Mouse (Mus musculus) megakaryocyte progenitor cell, adult 5-6 weeks (primary cell): Measurements from ENCODE around the gene Gm43302. TPM values are rescaled to one million over a fixed set of nuclear protein-coding genes. Genes with fewer than 3 reads are reported as not detected.
"Not testable (repeated sequence)": the region's sequence is repeated elsewhere in the genome, so short reads cannot be mapped to it uniquely, and the experiment has no call there.

Experiments
- ATAC-seq: replicated peaks from 2 replicates; pipeline ENCODE4 v1.8.0; 2016; ENCODE audit warnings: mild to moderate bottlenecking, moderate TSS enrichment, inconsistent platforms; ENCODE audit not compliant: poor library complexity
- total RNA-seq, 2 experiments: library from RNA; stranded (forward) in 1 of 2; stranded (reverse) in 1 of 2; fragments of 157-497, 149-512 nt in 1 of 2; fragments of 200-1000 nt in 1 of 2; gene quantifications; 2 replicates each; pipeline versions ENCODE4 v1.2.3 to v1.2.4; 2015 to 2017

Gene Gm43302
- 0.32 TPM in 1 of 2 replicates, not detected in the other for total RNA-seq (2015)
- 0.20 TPM in 1 of 2 replicates, not detected in the other for total RNA-seq (2017)

DNA sequence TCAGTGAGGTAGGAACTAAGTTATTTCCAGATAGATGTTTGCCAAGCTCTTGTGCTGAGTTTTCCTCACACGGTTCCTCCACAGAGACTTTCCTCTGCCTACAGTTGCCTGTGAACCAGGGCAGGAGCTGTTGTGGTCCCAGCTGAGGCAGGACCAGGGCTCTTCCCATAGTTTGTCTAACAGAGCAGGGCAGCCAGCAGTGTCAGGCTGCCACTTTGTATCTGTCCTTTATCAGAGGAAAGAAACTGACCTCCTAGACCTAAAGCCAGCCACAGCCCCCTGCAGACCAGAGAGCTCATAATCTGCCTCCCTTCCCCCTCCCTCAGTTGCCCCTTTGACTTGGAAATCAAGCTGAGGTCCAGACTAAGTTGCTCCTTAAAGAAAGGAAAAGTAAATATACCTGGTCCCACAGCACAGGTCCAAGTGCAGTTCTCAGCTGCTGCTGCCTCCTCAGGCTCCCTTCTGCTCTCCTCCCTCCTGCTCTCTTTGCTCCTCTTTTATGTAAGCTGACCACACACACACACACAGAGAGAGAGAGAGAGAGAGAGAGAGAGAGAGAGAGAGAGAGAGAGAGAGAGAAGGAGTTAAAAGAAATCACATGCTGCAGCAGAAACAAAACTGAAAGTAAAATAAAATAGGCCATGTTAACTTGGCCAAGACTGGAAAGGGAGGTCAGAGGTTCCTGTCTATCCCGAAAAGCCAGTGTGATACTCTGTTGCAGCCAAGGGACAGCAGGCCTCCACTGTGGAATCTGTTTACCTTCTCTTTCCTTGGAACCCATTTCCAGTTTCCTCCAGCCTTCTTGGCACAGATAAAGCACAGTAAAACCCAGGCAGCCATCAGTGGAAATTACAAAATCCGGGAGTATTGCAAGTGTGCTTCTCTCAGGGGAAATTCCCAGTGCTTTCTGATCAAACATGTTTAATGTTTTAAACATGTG lies at the start of gene Gm43302, which contains the start of gene Gbp6:
Gene Gm43302, minus strand, starts transcription at position 470 of the 940 bp plus-strand sequence.
Gene Gbp6, minus strand, starts transcription at position 473 of the 940 bp plus-strand sequence.
- peak; percentile 37; the same call in 1 of the 2 replicates for ATAC-seq

DNA sequence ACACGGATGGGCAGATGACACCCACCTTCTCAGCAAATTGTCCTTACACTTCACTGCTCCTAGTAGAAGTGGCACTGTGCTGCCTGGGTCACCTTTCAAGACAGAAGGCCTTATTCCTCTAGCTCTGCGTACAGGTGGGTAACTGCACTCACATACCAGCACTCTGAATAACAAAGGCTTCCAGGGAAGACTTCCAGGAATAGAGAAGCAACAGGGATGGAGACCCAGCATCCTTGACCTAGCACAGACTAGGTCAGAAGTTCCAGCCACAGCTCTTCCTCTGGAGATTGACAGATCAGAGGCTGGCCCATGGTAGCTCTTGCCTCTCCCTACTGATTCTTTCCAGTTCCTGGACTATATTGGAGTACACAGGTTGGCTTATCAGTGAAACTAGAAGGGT lies 47.8 kb upstream of the Gm43302 start:
- no peak for ATAC-seq

- 0 out of 2 replicates have a peak, but pooled peaks have one; percentile 39 for ATAC-seq
Measured at GRCm38 (mm10) chr5:105322543-105322942, 29.0 kb upstream of the Gm43302 start.

DNA sequence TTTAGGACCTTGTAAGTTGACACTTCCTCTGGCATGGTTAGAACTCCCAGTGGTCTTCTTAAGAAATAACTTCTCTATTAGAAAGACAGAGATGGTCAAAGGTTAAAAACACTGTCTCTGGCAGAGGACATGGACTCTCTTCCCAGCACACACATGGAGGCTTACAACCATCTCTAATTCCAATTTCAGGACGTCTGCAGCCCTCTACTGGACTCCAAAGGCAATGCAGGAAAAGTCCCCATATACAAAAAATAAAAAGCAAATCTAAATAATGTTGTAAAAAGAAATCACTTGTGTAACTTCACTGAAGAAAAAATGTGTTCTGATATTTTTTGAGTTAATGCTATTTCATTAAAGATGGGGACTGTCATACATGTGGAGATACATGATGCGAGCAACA lies 17.4 kb upstream of the Gm43302 start:
- ATAC-seq, result no peak

DNA sequence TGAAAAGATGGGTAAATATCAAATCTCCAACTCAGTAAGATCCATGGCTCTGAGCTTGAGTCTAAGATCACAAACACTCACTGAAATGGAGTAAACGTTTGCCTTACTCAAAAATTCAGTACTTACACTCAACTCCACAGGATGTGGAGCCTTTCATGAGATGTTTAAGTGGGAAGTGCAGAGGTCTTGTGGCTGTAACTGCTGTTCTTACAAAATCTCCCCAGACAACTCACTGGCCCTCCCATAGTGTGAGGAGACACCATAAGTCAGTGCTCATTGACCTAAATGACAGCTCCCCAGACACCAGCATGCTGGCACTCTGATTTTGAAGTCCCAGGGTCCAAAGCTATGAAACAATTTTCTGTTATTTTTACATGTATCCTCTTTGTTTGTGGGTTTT lies 15.7 kb upstream of the Gm43302 start:
- ATAC-seq, result peak; percentile 86

DNA sequence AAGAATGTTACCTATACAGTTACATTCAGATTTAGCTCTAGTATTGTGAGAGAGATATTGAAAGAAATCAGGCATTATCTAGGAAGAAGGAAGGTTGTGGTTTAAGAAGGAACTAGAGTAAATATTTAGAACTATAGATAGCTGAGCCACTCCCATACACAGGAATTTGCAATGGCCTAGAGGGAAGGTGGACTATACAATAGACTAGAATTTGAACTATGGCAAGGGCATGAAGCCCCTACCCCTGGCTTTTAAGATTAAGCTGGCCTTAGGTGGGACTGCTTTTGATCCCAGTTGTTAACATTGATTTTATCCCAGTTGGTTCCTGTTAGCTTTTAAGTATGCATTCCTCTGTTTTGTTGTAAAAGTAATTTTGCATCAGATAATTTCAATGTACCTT lies 13.5 kb upstream of the Gm43302 start:
- not testable (repeated sequence) for ATAC-seq

DNA sequence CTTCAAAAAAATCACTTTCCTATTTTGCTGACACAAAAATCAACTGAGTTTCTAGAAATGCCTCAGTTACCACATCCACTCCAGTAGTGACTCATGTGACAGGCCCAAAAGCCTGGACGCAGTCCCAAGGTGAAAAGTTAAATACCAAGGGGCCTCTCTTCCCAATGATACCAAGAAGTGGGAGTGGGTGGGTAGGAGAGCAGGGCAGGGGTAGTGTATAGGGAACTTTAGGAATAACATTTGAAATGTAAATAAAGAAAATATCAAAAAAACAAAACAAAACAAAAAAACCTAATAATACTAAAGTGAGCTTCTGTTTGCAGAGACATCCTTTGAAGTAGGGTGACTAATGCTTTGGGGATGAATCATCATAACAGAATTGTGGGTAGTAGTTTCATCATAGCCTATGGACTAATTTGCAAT lies 12.7 kb upstream of the Gm43302 start:
- ATAC-seq, result 0 out of 2 replicates have a peak, but pooled peaks have one; percentile 55

DNA sequence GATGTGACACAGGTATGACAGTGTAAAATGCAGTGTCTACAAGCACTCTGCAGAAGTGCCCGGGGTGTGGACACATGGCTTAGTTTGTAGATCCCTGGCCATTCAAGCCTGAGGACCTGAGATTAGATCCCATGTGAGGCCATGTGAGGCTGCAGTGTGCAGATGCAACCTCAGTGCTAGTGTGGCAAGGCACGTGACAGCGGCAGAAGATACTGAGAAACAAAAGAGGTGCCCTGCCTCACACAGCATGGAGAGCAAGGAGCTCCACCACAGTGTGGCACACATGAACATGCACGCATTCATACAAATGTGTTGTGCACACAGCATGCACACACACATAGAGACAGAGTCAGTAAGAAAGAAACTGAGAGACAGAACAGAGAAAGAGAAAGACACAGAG lies 12.2 kb upstream of the Gm43302 start:
- not testable (repeated sequence) for ATAC-seq

DNA sequence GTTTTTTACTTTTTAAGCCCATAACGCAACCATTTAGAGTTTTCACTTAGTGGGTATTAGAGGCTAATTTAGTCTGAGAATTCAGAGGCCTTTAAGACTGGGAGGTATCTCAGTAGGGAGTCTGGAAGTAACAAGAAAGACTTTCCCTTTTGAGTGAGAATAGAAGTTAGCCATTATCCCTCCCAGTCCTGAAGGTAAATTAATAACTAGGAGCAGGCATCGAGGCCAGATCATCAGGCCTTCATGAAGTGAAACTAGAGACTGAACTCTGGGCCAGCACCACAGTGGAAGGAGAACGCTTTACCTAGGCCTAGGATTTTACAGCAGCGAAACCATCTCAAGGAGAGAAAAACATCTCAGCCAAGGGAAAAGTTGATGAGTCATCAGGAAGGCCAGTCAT lies 8.5 kb upstream of the Gm43302 start:
- no peak for ATAC-seq

GRCm38 (mm10) chr5:105301531-105301930 lies 8.0 kb upstream of the Gm43302 start:
- no peak for ATAC-seq

- ATAC-seq, result no peak
Measured at GRCm38 (mm10) chr5:105295746-105296145, 2.3 kb upstream of the Gm43302 start.

- no peak for ATAC-seq
Measured at GRCm38 (mm10) chr5:105292492-105292891, 1.0 kb downstream of the Gm43302 start.

GRCm38 (mm10) chr5:105290921-105291320 lies 2.6 kb downstream of the Gm43302 start:
- ATAC-seq, result peak; percentile 37; the same call in 1 of the 2 replicates

DNA sequence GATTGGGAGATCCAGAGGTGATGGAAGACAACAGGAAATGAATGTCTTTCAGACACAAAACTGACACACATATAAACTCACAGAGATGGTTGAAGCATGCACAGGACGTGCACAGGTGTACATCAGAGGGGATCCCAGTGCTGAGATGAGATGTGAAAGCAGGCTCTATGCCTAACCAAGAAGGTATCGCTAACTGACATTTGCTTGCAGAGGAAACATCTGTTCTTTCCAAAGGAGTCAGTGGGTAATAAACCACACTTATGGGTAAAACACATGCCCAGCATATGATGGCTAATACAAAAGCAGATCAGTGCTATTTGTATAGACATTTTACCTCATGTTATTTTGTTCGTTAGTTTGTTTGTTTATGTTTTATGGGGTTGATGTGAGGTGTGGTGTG lies 32.8 kb downstream of the Gm43302 start:
- peak; percentile 39; the same call in 1 of the 2 replicates for ATAC-seq

GRCm38 (mm10) chr5:105252491-105252890 lies 41.0 kb downstream of the Gm43302 start:
- ATAC-seq, result no peak

DNA sequence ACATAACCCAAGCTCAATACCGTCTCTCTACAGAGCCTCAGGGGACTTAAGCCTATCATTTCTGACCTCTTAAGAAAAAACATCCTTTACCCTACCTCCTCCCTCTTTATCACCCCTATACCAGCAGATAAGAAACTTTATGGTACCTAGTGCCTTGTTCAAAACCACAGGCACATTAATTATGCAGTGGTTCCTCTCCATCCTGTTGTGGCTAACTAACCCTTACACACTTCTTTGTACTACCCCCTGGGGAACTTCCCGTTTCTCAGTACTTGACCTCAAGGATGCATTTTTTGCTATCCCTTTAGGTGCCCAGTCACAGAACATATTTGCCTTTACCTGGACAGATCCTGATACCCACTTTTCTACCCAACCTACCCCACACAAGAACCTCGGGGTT lies 48.8 kb downstream of the Gm43302 start:
- peak; percentile 86 for ATAC-seq

- ATAC-seq, result not testable (repeated sequence)
Measured at GRCm38 (mm10) chr5:105240982-105241381, 52.5 kb downstream of the Gm43302 start.

DNA sequence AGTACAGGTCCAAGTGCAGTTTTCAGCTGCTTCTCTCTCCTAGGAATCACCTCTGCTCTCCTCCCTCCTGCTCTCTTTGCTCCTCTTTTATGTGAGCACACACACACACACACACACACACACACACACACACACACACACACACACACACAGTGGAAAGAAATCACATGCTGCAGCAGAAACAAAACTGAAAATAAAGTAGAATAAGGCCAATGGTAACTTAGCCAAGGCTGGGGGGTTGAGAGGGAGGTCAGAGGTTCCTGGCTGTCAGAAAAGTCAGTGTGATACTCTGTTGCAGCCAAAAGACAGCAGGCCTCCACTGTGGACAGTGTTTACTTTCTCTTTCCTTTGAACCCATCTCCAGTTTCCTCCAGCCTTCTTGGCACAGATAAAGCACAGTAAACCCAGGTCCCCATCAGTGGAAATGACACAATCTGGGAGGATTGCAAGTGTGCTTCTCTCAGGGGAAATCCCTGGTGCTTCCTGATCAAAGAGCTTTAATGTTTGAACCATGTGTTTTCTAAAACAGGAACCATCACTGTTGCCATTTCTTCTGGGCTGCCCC lies 53.9 kb downstream of the Gm43302 start, which contains the start of gene Gbp10:
Gene Gbp10, minus strand, starts transcription at position 51 of the 565 bp plus-strand sequence.
- ATAC-seq, result not testable (repeated sequence)

GRCm38 (mm10) chr5:105238402-105238801 lies 55.1 kb downstream of the Gm43302 start:
- ATAC-seq, result not testable (repeated sequence)

- 0 out of 2 replicates have a peak, but pooled peaks have one; percentile 37 for ATAC-seq
Measured at GRCm38 (mm10) chr5:105236040-105236439, 57.5 kb downstream of the Gm43302 start.

GRCm38 (mm10) chr5:105208957-105209356 lies 84.5 kb downstream of the Gm43302 start:
- ATAC-seq, result peak; percentile 44; the same call in 1 of the 2 replicates
